11 mouse cellular contexts compared by ENCODE assay signal in the genomic region with DNA sequence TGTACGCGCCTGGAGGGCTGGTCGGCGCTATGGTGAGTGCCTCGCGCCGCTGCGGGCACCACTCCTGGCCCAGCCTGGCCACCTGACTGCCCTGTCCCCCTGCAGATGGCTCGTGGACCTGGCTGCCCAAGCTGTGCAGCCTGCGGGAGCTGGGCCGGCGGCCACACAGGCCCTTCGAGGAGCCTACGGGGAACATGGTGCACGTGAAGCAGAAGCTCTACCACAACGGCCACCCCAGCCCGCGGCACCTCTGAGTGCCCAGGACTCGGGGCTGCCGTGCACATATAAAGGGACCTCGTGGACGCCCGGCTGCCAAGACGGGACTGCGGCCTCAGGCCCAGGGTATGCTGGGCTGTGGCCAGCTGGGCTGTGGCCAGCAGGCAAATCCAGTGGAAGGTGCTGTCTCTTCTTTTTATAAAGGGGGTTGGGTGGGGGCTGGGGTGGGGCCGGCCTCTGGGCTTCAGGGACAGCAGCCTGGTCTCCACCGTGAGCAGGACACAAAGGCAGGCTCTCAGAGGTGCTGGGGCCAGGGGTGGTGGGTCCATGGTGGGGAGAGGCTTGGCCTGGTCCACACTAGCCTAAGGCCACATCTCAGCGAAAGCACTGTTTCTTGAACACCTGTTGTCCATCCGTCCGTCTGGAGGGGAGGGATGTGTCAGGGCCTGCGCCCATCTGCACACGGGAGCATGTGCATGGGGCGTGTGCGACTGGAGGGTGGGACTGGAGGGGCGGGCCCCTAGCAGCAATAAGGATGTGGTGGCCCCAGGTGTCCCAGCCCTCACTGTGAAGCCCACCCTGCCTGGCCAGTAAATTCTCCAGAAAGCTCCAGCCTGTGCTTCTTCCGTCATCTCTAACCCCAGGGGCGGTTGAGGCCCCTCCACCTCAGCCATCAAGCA. TPM values are rescaled to one million over a fixed set of nuclear protein-coding genes. Genes with fewer than 3 reads are reported as not detected.
DNase-seq lines count a peak whose midpoint lies in the region; ATAC-seq and TF ChIP-seq lines count a peak whose summit lies in the region.
"Had no signal": no experiment of that assay in that cellular context is flagged by ENCODE, and none has a peak within 500 bp of the region (broad histone marks: within the 10 kb centered on the region; RNA-seq: fewer than 3 reads in every experiment).

No protein-coding gene starts in this region.

- no peak for TF ChIP-seq CTCF in testis, adult 2 months (IDR thresholded peaks at IDR 0.05; ENCODE audit: control insufficient read depth, insufficient read depth, insufficient replicate concordance, low read depth, low read length)

- H3K27ac ChIP-seq in kidney, embryonic 15.5 days: no peak overlapping the region
- no peak overlapping the region for H3K27ac ChIP-seq in testis, adult 2 months (ENCODE audit: control insufficient read depth, insufficient read depth, low read depth, low read length)
- H3K27ac ChIP-seq: stomach, embryonic 15.5 days had no signal

- H3K9me3 ChIP-seq in kidney, embryonic 15.5 days (replicated peaks): no peaks in the 10 kb centered on the region
- H3K9me3 ChIP-seq: stomach, embryonic 15.5 days had no signal

- ATAC-seq in kidney, embryonic 15.5 days (replicated peaks; ENCODE audit: low FRiP score): no peak
- no peak for ATAC-seq in megakaryocyte progenitor cell, adult 5-6 weeks (replicated peaks; ENCODE audit: poor library complexity)

- no peak overlapping the region for H3K9ac ChIP-seq in kidney, embryonic 15.5 days
- H3K9ac ChIP-seq: stomach, embryonic 15.5 days had no signal

- WGBS in kidney, embryonic 15.5 days: 86% methylated on average over 37 of the region's 37 CpGs

- no peaks in the 10 kb centered on the region for H3K27me3 ChIP-seq in kidney, embryonic 15.5 days
- no peaks in the 10 kb centered on the region for H3K27me3 ChIP-seq in testis, adult 2 months (ENCODE audit: control insufficient read depth, insufficient read depth, low read length)
- H3K27me3 ChIP-seq: stomach, embryonic 15.5 days had no signal

- peak; percentile 35 for DNase-seq in adrenal gland, postnatal 14 days
- DNase-seq in adrenal gland, postnatal 4 days (ENCODE audit: low spot score in 2 of 2): no peak
- DNase-seq in kidney, adult 18-20 months: peak; percentile 44
- DNase-seq in testis, postnatal 14 days (ENCODE audit: low spot score): no peak
- no peak for DNase-seq in spleen, postnatal 4 days (ENCODE audit: low spot score in 2 of 2)
- DNase-seq: retina, postnatal 1 day had no signal

- no peak overlapping the region for H3K4me2 ChIP-seq in kidney, embryonic 15.5 days
- H3K4me2 ChIP-seq: stomach, embryonic 15.5 days had no signal

- H3K4me1 ChIP-seq in kidney, embryonic 15.5 days: peaks cover 19% of the 10 kb centered on the region
- peaks cover 13% of the 10 kb centered on the region for H3K4me1 ChIP-seq in testis, adult 2 months (ENCODE audit: control insufficient read depth, insufficient read depth, low read length)

- TF ChIP-seq POLR2A in testis, adult 2 months (IDR thresholded peaks at IDR 0.05; ENCODE audit: control insufficient read depth, low read depth, low read length): no peak

- H3K4me3 ChIP-seq in kidney, embryonic 15.5 days (replicated peaks): no peak overlapping the region
- peak overlapping the region; percentile 53 for H3K4me3 ChIP-seq in testis, adult 2 months (ENCODE audit: control insufficient read depth, low read depth, low read length)
- H3K4me3 ChIP-seq: stomach, embryonic 15.5 days had no signal

- peaks cover 68% of the 10 kb centered on the region for H3K36me3 ChIP-seq in kidney, embryonic 15.5 days
- no peaks in the 10 kb centered on the region for H3K36me3 ChIP-seq in testis, adult 2 months (ENCODE audit: control insufficient read depth, insufficient read depth, low read length)

RNA-seq across cellular contexts. Expression of a gene that starts 5.4 kb away (rescaled TPM):
- total RNA-seq in adrenal gland, postnatal 14 days (2021): 0.79 and 1.2 TPM in 2 replicates
- total RNA-seq in adrenal gland, postnatal 4 days (2021): 1 to 10 TPM; 1.5 to 2.2 TPM
- 0.50 and 1.0 TPM in 2 replicates for polyA plus RNA-seq in kidney, embryonic 15.5 days (2015; fragmentation: Nextera tagmentation; extraction: Ambion mirVana)
- polyA plus RNA-seq in testis, adult 2 months (2012; rRNA removed): 1.5 and 1.8 TPM in 2 replicates
- total RNA-seq in megakaryocyte progenitor cell, adult 5-6 weeks (2015): 0.37 and 0.44 TPM in 2 replicates
- 0.04 and 0.57 TPM in 2 replicates for total RNA-seq in megakaryocyte progenitor cell, adult 5-6 weeks (2017)
- total RNA-seq: common myeloid progenitor, adult 5-6 weeks had no signal

RNA-seq across cellular contexts. Expression of a gene that starts 20.9 kb away (rescaled TPM):
- 117 and 127 TPM in 2 replicates for total RNA-seq in adrenal gland, postnatal 14 days (2021)
- 100 to 1,000 TPM in 1 of 2 experiments, 10 to 100 TPM in 1; 99.1 to 102 TPM for total RNA-seq in adrenal gland, postnatal 4 days (2021)
- 115 and 124 TPM in 2 replicates for polyA plus RNA-seq in kidney, embryonic 15.5 days (2015; fragmentation: Nextera tagmentation; extraction: Ambion mirVana)
- polyA plus RNA-seq in testis, adult 2 months (2012; rRNA removed): 18.7 and 23.4 TPM in 2 replicates
- 57.0 and 58.9 TPM in 2 replicates for total RNA-seq in megakaryocyte progenitor cell, adult 5-6 weeks (2015)
- 69.8 and 90.6 TPM in 2 replicates for total RNA-seq in megakaryocyte progenitor cell, adult 5-6 weeks (2017)

RNA-seq across cellular contexts. Expression of a gene that starts 34.5 kb away (rescaled TPM):
- total RNA-seq in adrenal gland, postnatal 14 days (2021): 5.2 and 5.5 TPM in 2 replicates
- total RNA-seq in adrenal gland, postnatal 4 days (2021): 1 to 10 TPM; 5.7 to 7.4 TPM
- polyA plus RNA-seq in kidney, embryonic 15.5 days (2015; fragmentation: Nextera tagmentation; extraction: Ambion mirVana): 5.6 and 7.7 TPM in 2 replicates
- 5.5 and 5.6 TPM in 2 replicates for polyA plus RNA-seq in testis, adult 2 months (2012; rRNA removed)
- 0.22 and 0.37 TPM in 2 replicates for total RNA-seq in megakaryocyte progenitor cell, adult 5-6 weeks (2015)
- 0.24 and 0.42 TPM in 2 replicates for total RNA-seq in megakaryocyte progenitor cell, adult 5-6 weeks (2017)

RNA-seq across cellular contexts. Expression of a gene that starts 35.4 kb away (rescaled TPM):
- 94.3 and 97.0 TPM in 2 replicates for total RNA-seq in adrenal gland, postnatal 14 days (2021)
- total RNA-seq in adrenal gland, postnatal 4 days (2021): 10 to 100 TPM; 88.9 to 96.2 TPM
- polyA plus RNA-seq in kidney, embryonic 15.5 days (2015; fragmentation: Nextera tagmentation; extraction: Ambion mirVana): 144 and 145 TPM in 2 replicates
- 34.6 and 37.4 TPM in 2 replicates for polyA plus RNA-seq in testis, adult 2 months (2012; rRNA removed)
- total RNA-seq in megakaryocyte progenitor cell, adult 5-6 weeks (2015): 90.2 and 93.9 TPM in 2 replicates
- total RNA-seq in megakaryocyte progenitor cell, adult 5-6 weeks (2017): 101 and 105 TPM in 2 replicates

RNA-seq across cellular contexts. Expression of a gene that starts 45.7 kb away (rescaled TPM):
- 0.79 and 0.82 TPM in 2 replicates for total RNA-seq in adrenal gland, postnatal 14 days (2021)
- under 1 TPM; 0.79 to 0.84 TPM for total RNA-seq in adrenal gland, postnatal 4 days (2021)
- 0.42 and 0.47 TPM in 2 replicates for polyA plus RNA-seq in kidney, embryonic 15.5 days (2015; fragmentation: Nextera tagmentation; extraction: Ambion mirVana)
- polyA plus RNA-seq in testis, adult 2 months (2012; rRNA removed): 1.0 TPM in 2 replicates
- not detected in 2 replicates for total RNA-seq in megakaryocyte progenitor cell, adult 5-6 weeks (2015)
- total RNA-seq in megakaryocyte progenitor cell, adult 5-6 weeks (2017): not detected in 2 replicates
- total RNA-seq: common myeloid progenitor, adult 5-6 weeks had no signal

Comparison
In these comparisons a context has a peak if more than half of its experiments do, and no peak if none do; other contexts are left out.
1. DNase-seq: peak in adrenal gland, postnatal 14 days (single experiment) and kidney, adult 18-20 months (single experiment); none in adrenal gland, postnatal 4 days (0 of 2), testis, postnatal 14 days (single experiment) and spleen, postnatal 4 days (0 of 2).